Mouse (Mus musculus) limb, embryonic 14.5 days (tissue): ENCODE measurements at regions not wholly inside any gene's neighbourhood (a gene's known extent, or its start where the extent isn't known, plus 50 kb on each side); places are given as distances from the start of the nearest gene placed in this dataset.

Source experiments
- ATAC-seq: fragments of 200-750 bp; cut with Nextera tagmentation; 2 replicates; pipeline ENCODE4 v1.8.0; 2017; ENCODE audit warnings: low read depth, moderate number of reproducible peaks, moderate TSS enrichment; ENCODE audit not compliant: low FRiP score
- DNase-seq: peaks from one replicate; pipeline ENCODE4 v3.0.0-alpha.2; 2015; ENCODE audit warnings: low spot score
- H3K27ac ChIP-seq: fragments of 300-500 bp; sonication (generic); replicated peaks from 2 replicates; pipeline ENCODE4 v1.5.1; 2014; ENCODE audit warnings: low read depth, mild to moderate bottlenecking, low read length, moderate library complexity, mixed read lengths
- H3K27me3 ChIP-seq: fragments of 300-500 bp; sonication (generic); 2 replicates; pipeline ENCODE4 v1.6.1; 2014; ENCODE audit warnings: low read length, mixed read lengths; ENCODE audit not compliant: control insufficient read depth, insufficient read depth
- H3K36me3 ChIP-seq: fragments of 300-500 bp; sonication (generic); 2 replicates; pipeline ENCODE4 v1.6.1; 2014; ENCODE audit warnings: mild to moderate bottlenecking, low read length, moderate library complexity, mixed read lengths; ENCODE audit not compliant: control insufficient read depth, insufficient read depth
- H3K4me1 ChIP-seq: fragments of 300-500 bp; sonication (generic); 2 replicates; pipeline ENCODE4 v1.6.1; 2014; ENCODE audit warnings: antibody characterized with exemption, low read length, mixed read lengths; ENCODE audit not compliant: control insufficient read depth, insufficient read depth
- H3K4me2 ChIP-seq: fragments of 300-500 bp; sonication (generic); replicated peaks from 2 replicates; pipeline ENCODE4 v1.6.1; 2014; ENCODE audit warnings: low read depth, mild to moderate bottlenecking, low read length, moderate library complexity; ENCODE audit not compliant: severe bottlenecking
- H3K4me3 ChIP-seq: fragments of 300-500 bp; sonication (generic); replicated peaks from 2 replicates; pipeline ENCODE4 v1.5.1; 2014; ENCODE audit warnings: low read length
- H3K9ac ChIP-seq: fragments of 300-500 bp; sonication (generic); 2 replicates; pipeline ENCODE4 v1.6.1; 2014; ENCODE audit warnings: mild to moderate bottlenecking, low read depth, low read length, moderate library complexity; ENCODE audit not compliant: severe bottlenecking
- H3K9me3 ChIP-seq: fragments of 300-500 bp; sonication (generic); 2 replicates; pipeline ENCODE4 v1.6.1; 2016; ENCODE audit warnings: low read length; ENCODE audit not compliant: control insufficient read depth
- POLR2A ChIP-seq: fragments of 200-500 bp; IDR thresholded peaks from 2 replicates; pipeline ENCODE4 v1.8.0; 2012; ENCODE audit warnings: inconsistent platforms, mild to moderate bottlenecking, moderate library complexity, borderline replicate concordance; ENCODE audit not compliant: insufficient read depth, insufficient read length; ENCODE audit errors: extremely low read depth
- WGBS: fragments of 180-500 bp; shearing (Covaris S2); extraction: QIAGEN DNeasy Blood & Tissue Kit; methylation state at CpG from one replicate; pipeline ENCODE4 v1.1.7; 2014; 5-methylcytosine and 5-hydroxymethylcytosine counted together

- DNase-seq: no peak
- no peak for TF ChIP-seq POLR2A
Observed at GRCm38 (mm10) chr4:8428629-8429523, 190.0 kb upstream of the Car8 start.

GRCm38 (mm10) chr4:8427812-8428211 is 189.0 kb upstream of the Car8 start:
- Histone ChIP-seq H3K27me3 (no peaks in the 10 kb centered on the region), H3K9me3 (no peaks in the 10 kb centered on the region), H3K4me2 (no peak overlapping the region), H3K4me3 (no peak overlapping the region), H3K4me1 (peaks cover 5% of the 10 kb centered on the region; the same call in 1 of the 2 replicates), H3K9ac (no peak overlapping the region), H3K27ac (no peak overlapping the region), H3K36me3 (no peaks in the 10 kb centered on the region)
- WGBS: 75% methylated on average over 4 of the region's 4 CpGs
- ATAC-seq (no peak), DNase-seq (no peak)
- no peak for TF ChIP-seq POLR2A

More at GRCm38 (mm10) chr4:8428629-8429523, 190.0 kb upstream of the Car8 start:
- H3K4me1 ChIP-seq: peaks cover under 1% of the 10 kb centered on the region; the same call in 1 of the 2 replicates
- H3K9me3 ChIP-seq: no peaks in the 10 kb centered on the region
- no peaks in the 10 kb centered on the region for H3K36me3 ChIP-seq
- H3K4me2 ChIP-seq: no peak overlapping the region
- no peak for ATAC-seq
- WGBS: 83% methylated on average over 11 of the region's 11 CpGs
- H3K4me3 ChIP-seq: no peak overlapping the region
- no peak overlapping the region for H3K9ac ChIP-seq
- H3K27ac ChIP-seq: no peak overlapping the region
- no peaks in the 10 kb centered on the region for H3K27me3 ChIP-seq

- Histone ChIP-seq H3K9me3 (no peaks in the 10 kb centered on the region), H3K36me3 (no peaks in the 10 kb centered on the region), H3K4me1 (peaks cover 5% of the 10 kb centered on the region; the same call in 1 of the 2 replicates), H3K27ac (no peak overlapping the region), H3K4me2 (peak overlapping the region; percentile 24; the same call in 1 of the 2 replicates), H3K9ac (no peak overlapping the region), H3K4me3 (no peak overlapping the region), H3K27me3 (no peaks in the 10 kb centered on the region)
- ATAC-seq (peak; percentile 80), DNase-seq (peak; percentile 85)
- TF ChIP-seq POLR2A: no peak
- 22% methylated on average over 16 of the region's 16 CpGs for WGBS
Observed at GRCm38 (mm10) chr4:8423392-8424045, 184.7 kb upstream of the Car8 start.

- no peak overlapping the region for H3K9ac ChIP-seq
- no peak overlapping the region for H3K4me3 ChIP-seq
- no peaks in the 10 kb centered on the region for H3K36me3 ChIP-seq
- no peaks in the 10 kb centered on the region for H3K27me3 ChIP-seq
- no peaks in the 10 kb centered on the region for H3K9me3 ChIP-seq
- no peak for TF ChIP-seq POLR2A
- peaks cover 5% of the 10 kb centered on the region; the same call in 1 of the 2 replicates for H3K4me1 ChIP-seq
- no peak overlapping the region for H3K4me2 ChIP-seq
- no peak overlapping the region for H3K27ac ChIP-seq
- 85% methylated on average over 6 of the region's 6 CpGs for WGBS
- DNase-seq (no peak), ATAC-seq (no peak)
Observed at GRCm38 (mm10) chr4:8421285-8421684, 182.4 kb upstream of the Car8 start.

GRCm38 (mm10) chr4:8418374-8419031 is 179.7 kb upstream of the Car8 start:
- H3K27ac ChIP-seq: no peak overlapping the region
- DNase-seq (no peak), ATAC-seq (no peak)

More at GRCm38 (mm10) chr4:8418374-8419031, 179.7 kb upstream of the Car8 start:
- H3K4me1 ChIP-seq: peaks cover under 1% of the 10 kb centered on the region; the same call in 1 of the 2 replicates
- H3K9me3 ChIP-seq: no peaks in the 10 kb centered on the region
- H3K4me3 ChIP-seq: no peak overlapping the region
- no peaks in the 10 kb centered on the region for H3K36me3 ChIP-seq
- 25% methylated on average over 1 of the region's 1 CpGs for WGBS
- no peak overlapping the region for H3K4me2 ChIP-seq
- no peaks in the 10 kb centered on the region for H3K27me3 ChIP-seq
- H3K9ac ChIP-seq: no peak overlapping the region
- TF ChIP-seq POLR2A: no peak
